Mouse (Mus musculus) spleen, adult 2 months (tissue): Measurements from ENCODE around the gene Vmn2r54. TPM values are rescaled to one million over a fixed set of nuclear protein-coding genes. Genes with fewer than 3 reads are reported as not detected.
"Not testable (repeated sequence)": the region's sequence is repeated elsewhere in the genome, so short reads cannot be mapped to it uniquely, and the experiment has no call there.

ENCODE experiments used
- DNase-seq, 2 experiments: peaks; one replicate each; pipeline versions ENCODE4 v3.0.0 to v3.0.0-alpha.2; 2012 to 2021; ENCODE audit warnings: low spot score in 2 of 2, low read depth in 1 of 2
- H3K27ac ChIP-seq: fragments of 200-500 bp; 2 replicates; pipeline ENCODE4 v1.5.1; 2012; ENCODE audit warnings: low read length, inconsistent platforms; ENCODE audit not compliant: insufficient read depth
- H3K27me3 ChIP-seq: fragments of 200-500 bp; 2 replicates; pipeline ENCODE4 v1.6.1; 2012; ENCODE audit warnings: mild to moderate bottlenecking, moderate library complexity, low read length, inconsistent platforms; ENCODE audit not compliant: control insufficient read depth, insufficient read depth
- H3K36me3 ChIP-seq: fragments of 200-500 bp; 2 replicates; pipeline ENCODE4 v1.6.1; 2012; ENCODE audit warnings: mild to moderate bottlenecking, low read length, inconsistent platforms; ENCODE audit not compliant: control insufficient read depth, insufficient read depth
- H3K4me1 ChIP-seq: fragments of 200-500 bp; 2 replicates; pipeline ENCODE4 v1.6.1; 2011; ENCODE audit warnings: inconsistent platforms; ENCODE audit not compliant: control insufficient read depth, insufficient read depth, insufficient read length
- H3K4me3 ChIP-seq: fragments of 200-500 bp; 2 replicates; pipeline ENCODE4 v1.5.1; 2011; ENCODE audit warnings: mild to moderate bottlenecking, inconsistent platforms; ENCODE audit not compliant: insufficient read depth, insufficient read length; ENCODE audit errors: extremely low read depth
- CTCF ChIP-seq: fragments of 200-500 bp; IDR thresholded peaks from 2 replicates; pipeline ENCODE4 v1.5.1; 2011; ENCODE audit warnings: mild to moderate bottlenecking, inconsistent platforms; ENCODE audit not compliant: insufficient read depth, insufficient read length, insufficient replicate concordance; ENCODE audit errors: extremely low read depth
- POLR2A ChIP-seq: fragments of 200-500 bp; IDR thresholded peaks from 2 replicates; pipeline ENCODE4 v1.6.1; 2011; ENCODE audit warnings: low read depth, low read length, inconsistent platforms
- WGBS: fragments of 180-500 bp; shearing (Covaris S2); methylation state at CpG from one replicate; pipeline ENCODE4 v1.1.7; 2018; 5-methylcytosine and 5-hydroxymethylcytosine counted together
- polyA plus RNA-seq: library from polyadenylated mRNA; depleted of rRNA; stranded (reverse); fragments of >200 nt; gene quantifications from 2 replicates; pipeline ENCODE4 v1.2.3, GENCODE M21; 2012; rRNA removed

Vmn2r54 gene
- polyA plus RNA-seq = not detected in 2 replicates

DNA sequence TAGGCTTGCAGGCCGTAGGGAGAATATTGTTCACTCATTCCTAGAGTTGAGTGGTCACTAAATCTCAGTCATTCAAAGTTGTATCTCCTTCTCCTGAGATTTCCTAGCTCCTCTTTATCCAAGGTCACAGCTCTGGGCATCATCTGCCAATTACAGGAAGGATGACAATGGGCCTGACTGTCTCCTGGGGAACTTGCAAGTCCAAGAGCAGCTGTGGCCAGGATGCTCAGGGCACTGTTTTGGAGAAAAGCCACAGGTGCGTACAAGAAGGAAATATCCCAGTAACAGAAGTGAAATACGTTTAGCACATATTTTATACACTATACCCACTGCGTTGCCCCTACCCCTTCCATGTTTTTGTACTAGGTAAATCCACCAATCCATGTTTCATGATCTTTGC, at the start of gene Vmn2r54:
Gene Vmn2r54 (minus strand): TSS at position 101 of the 400 bp plus-strand sequence.
- H3K27ac ChIP-seq, H3K36me3 ChIP-seq, H3K4me1 ChIP-seq, H3K4me3 ChIP-seq, H3K27me3 ChIP-seq, DNase-seq: not testable (repeated sequence)
- 84% methylated on average over 3 of the region's 4 CpGs for WGBS

DNA sequence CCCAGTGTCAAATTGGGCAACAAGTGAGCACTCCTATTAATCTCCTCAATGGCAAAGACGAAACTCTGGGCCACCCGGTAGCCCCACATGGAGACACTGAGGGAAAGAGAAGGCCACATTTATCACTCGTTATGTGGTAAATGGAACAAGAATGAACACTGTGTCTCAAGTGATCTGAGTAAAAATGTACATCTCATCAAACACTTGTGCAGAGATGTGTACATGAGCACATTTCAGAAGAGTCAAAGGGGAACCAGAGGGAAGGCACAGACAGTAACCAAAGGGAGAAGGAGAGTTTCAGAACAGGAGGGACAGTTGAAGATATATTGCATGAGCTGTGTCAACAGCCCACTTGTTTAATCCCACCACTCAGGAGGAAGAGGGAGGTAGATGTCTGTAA, 44.8 kb upstream of the Vmn2r54 start, which contains the start of gene Vmn2r55:
Gene Vmn2r55 (minus strand): TSS at position 101 of the 400 bp plus-strand sequence.
- WGBS = 86% methylated on average over 3 of the region's 3 CpGs

DNA sequence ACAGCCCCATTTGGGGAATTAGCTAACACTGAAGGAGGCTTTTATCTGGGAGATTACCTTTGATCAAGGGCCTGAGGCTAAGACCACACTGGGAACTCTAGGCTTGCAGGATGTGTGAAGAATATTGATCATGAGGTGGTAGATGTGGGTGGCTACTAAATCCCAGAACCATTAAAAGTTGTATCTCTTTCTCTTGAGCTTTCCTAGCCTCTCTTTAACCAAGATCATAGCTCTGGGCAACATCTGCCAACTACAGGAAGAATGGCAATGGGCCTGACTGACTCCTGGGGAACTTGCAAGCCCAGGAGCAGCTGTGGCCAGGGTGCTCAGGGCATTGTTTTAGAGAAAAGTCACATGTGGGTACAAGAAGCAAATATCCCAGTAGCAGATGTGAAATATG, 31.4 kb downstream of the Vmn2r54 start, which contains the start of gene Vmn2r53:
Gene Vmn2r53 (minus strand): TSS at position 101 of the 400 bp plus-strand sequence.
- TF ChIP-seq POLR2A (no peak), CTCF (no peak)
- Histone ChIP-seq H3K36me3 (no peaks in the 10 kb centered on the region), H3K4me1 (no peaks in the 10 kb centered on the region), H3K27ac (no peak within 1 kb of the TSS), H3K4me3 (no peak within 1 kb of the TSS), H3K27me3 (no peaks in the 10 kb centered on the region)
- DNase-seq = no peak

More for the DNA sequence above, 44.8 kb upstream of the Vmn2r54 start, which contains the start of gene Vmn2r55:
- not testable (repeated sequence) for DNase-seq, H3K36me3 ChIP-seq, H3K27ac ChIP-seq, H3K27me3 ChIP-seq, H3K4me3 ChIP-seq, H3K4me1 ChIP-seq

Other genes with a start within 250 kb of the Vmn2r54 start
- gene Zfp551, start 217.6 kb downstream of the Vmn2r54 start, polyA plus RNA-seq = 0.27 and 0.39 TPM in 2 replicates
- gene Zfp606, start 162.0 kb downstream of the Vmn2r54 start, polyA plus RNA-seq = 2.2 and 2.6 TPM in 2 replicates
- gene 2900092C05Rik, start 127.8 kb downstream of the Vmn2r54 start, polyA plus RNA-seq = not detected in 2 replicates
- gene Vmn2r53, start 31.5 kb downstream of the Vmn2r54 start, polyA plus RNA-seq = not detected in 2 replicates
- gene Vmn2r55, start 44.7 kb upstream of the Vmn2r54 start, polyA plus RNA-seq = not detected in 2 replicates
- not detected in 2 replicates for gene Vmn2r56, start 94.7 kb upstream of the Vmn2r54 start, polyA plus RNA-seq
- gene Zscan18, start 163.3 kb upstream of the Vmn2r54 start, polyA plus RNA-seq = 0.76 and 1.4 TPM in 2 replicates
- 0.81 and 0.92 TPM in 2 replicates for gene Zfp329, start 178.5 kb upstream of the Vmn2r54 start, polyA plus RNA-seq
- gene Zfp110, start 194.4 kb upstream of the Vmn2r54 start, polyA plus RNA-seq = 9.5 and 12.4 TPM in 2 replicates
- 0.65 and 0.85 TPM in 2 replicates for gene Zfp128, start 240.9 kb upstream of the Vmn2r54 start, polyA plus RNA-seq